Mouse (Mus musculus) kidney, adult 2 months (tissue): ENCODE data around the gene AI837181.

Experiments used
- CTCF ChIP-seq: fragments of 200-500 bp; conservative IDR thresholded peaks from 2 replicates; pipeline ENCODE4 v1.5.1; 2011; ENCODE audit warnings: low read depth, mild to moderate bottlenecking, control low read depth, low read length, moderate library complexity, mixed read lengths; ENCODE audit not compliant: insufficient read depth, insufficient read length
- POLR2A ChIP-seq: fragments of 200-500 bp; IDR thresholded peaks from one replicate; pipeline ENCODE4 v1.6.1; 2011; ENCODE audit warnings: low read depth, low read length, control low read depth

- TF ChIP-seq CTCF: no peak
- no peak for TF ChIP-seq POLR2A
These were observed 33.0 kb downstream of the AI837181 start, which contains the start of gene Ccdc85b for GRCm38 (mm10) chr19:5457746-5458442.
